13 mouse cellular contexts compared by ENCODE assay signal in the genomic region with DNA sequence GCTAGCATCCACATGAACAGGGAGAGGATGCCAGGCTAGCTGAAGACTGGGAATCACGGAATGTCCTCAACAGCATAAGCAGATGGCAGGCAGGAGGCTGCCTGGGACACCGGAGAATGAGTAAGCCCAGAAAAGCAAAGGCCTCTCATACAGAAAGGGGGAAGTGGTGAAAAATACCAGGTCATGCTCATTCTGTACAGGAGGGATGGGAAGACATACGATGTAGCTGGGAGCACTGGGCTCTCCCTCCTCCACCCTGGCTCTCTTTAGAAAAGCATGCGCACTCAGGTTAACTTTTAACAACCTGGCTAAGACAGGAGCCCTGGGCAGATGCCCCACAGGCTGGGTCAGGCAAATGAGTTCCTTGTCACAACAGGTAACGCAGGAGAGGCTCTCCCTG. TPM values are rescaled to one million over a fixed set of nuclear protein-coding genes. Genes with fewer than 3 reads are reported as not detected.
DNase-seq lines count a peak whose midpoint lies in the region; ATAC-seq lines count a peak whose summit lies in the region.
"Had no signal": no experiment of that assay in that cellular context is flagged by ENCODE, and none has a peak within 500 bp of the region (broad histone marks: within the 10 kb centered on the region; RNA-seq: fewer than 3 reads in every experiment).

No protein-coding gene starts in this region.

- no peak overlapping the region for H3K9ac ChIP-seq in kidney, embryonic 15.5 days
- H3K9ac ChIP-seq: embryonic facial prominence, embryonic 12.5 days; midbrain, embryonic 13.5 days; stomach, embryonic 15.5 days had no signal

- H3K27me3 ChIP-seq in kidney, embryonic 15.5 days, result no peaks in the 10 kb centered on the region
- H3K27me3 ChIP-seq: embryonic facial prominence, embryonic 12.5 days; midbrain, embryonic 13.5 days; stomach, embryonic 15.5 days had no signal

- no peaks in the 10 kb centered on the region for H3K36me3 ChIP-seq in kidney, embryonic 15.5 days
- H3K36me3 ChIP-seq: embryonic facial prominence, embryonic 12.5 days; midbrain, embryonic 13.5 days; stomach, embryonic 15.5 days had no signal

- intact Hi-C loops in heart, postnatal 14 days (cut with DNase I), result no loop called here

- no peak overlapping the region for H3K4me2 ChIP-seq in kidney, embryonic 15.5 days
- H3K4me2 ChIP-seq: embryonic facial prominence, embryonic 12.5 days; midbrain, embryonic 13.5 days; stomach, embryonic 15.5 days had no signal

- peak; percentile 66 to 85 for DNase-seq in layer of hippocampus, adult 18-20 months (ENCODE audit: low spot score in 2 of 2)
- no peak for DNase-seq in layer of hippocampus, postnatal 25 days (ENCODE audit: extremely low spot score in 1 of 2, low spot score in 1 of 2)
- DNase-seq in layer of hippocampus, postnatal 14 days (ENCODE audit: low spot score in 2 of 2), result peak; percentile 55 to 70
- peak; percentile 58 for DNase-seq in telencephalon, adult 2 months (ENCODE audit: low read depth, low spot score)
- no peak for DNase-seq in heart, postnatal 14 days
- no peak for DNase-seq in cerebellum, adult 11 months
- DNase-seq: adrenal gland, postnatal 14 days; liver; thymus, postnatal 4 days had no signal

- WGBS in kidney, embryonic 15.5 days, result 66% methylated on average over 5 of the region's 5 CpGs

- no peak overlapping the region for H3K4me3 ChIP-seq in kidney, embryonic 15.5 days (replicated peaks)
- H3K4me3 ChIP-seq: embryonic facial prominence, embryonic 12.5 days; midbrain, embryonic 13.5 days; stomach, embryonic 15.5 days had no signal

- H3K4me1 ChIP-seq in kidney, embryonic 15.5 days, result peaks cover 33% of the 10 kb centered on the region
- H3K4me1 ChIP-seq: embryonic facial prominence, embryonic 12.5 days had no signal

- H3K27ac ChIP-seq in kidney, embryonic 15.5 days, result peak overlapping the region; percentile 28; the same call in 1 of the 2 replicates
- H3K27ac ChIP-seq: embryonic facial prominence, embryonic 12.5 days; midbrain, embryonic 13.5 days; stomach, embryonic 15.5 days had no signal

- ATAC-seq in kidney, embryonic 15.5 days (replicated peaks; ENCODE audit: low FRiP score), result 0 out of 2 replicates have a peak, but pooled peaks have one; percentile 14
- ATAC-seq: midbrain, embryonic 13.5 days had no signal

- H3K9me3 ChIP-seq in kidney, embryonic 15.5 days (replicated peaks), result no peaks in the 10 kb centered on the region
- H3K9me3 ChIP-seq: embryonic facial prominence, embryonic 12.5 days; midbrain, embryonic 13.5 days; stomach, embryonic 15.5 days had no signal

RNA-seq across cellular contexts. Expression of gene Sorcs2, which starts 28.5 kb away (rescaled TPM):
- total RNA-seq in layer of hippocampus, adult 18-20 months (2021), result 10 to 100 TPM; 41.0 to 49.9 TPM
- total RNA-seq in layer of hippocampus, postnatal 25 days (2021), result 10 to 100 TPM; 52.4 to 53.8 TPM
- 11.0 and 12.9 TPM in 2 replicates for polyA plus RNA-seq in kidney, embryonic 15.5 days (2015; fragmentation: Nextera tagmentation; extraction: Ambion mirVana)
- total RNA-seq in layer of hippocampus, postnatal 14 days (2021), result 10 to 100 TPM; 54.7 to 58.8 TPM
- total RNA-seq in heart, postnatal 14 days (2021), result 1 to 10 TPM; 9.6 to 9.9 TPM

RNA-seq across cellular contexts. Expression of gene Grpel1, which starts 38.4 kb away (rescaled TPM):
- total RNA-seq in layer of hippocampus, adult 18-20 months (2021), result 10 to 100 TPM; 23.0 to 23.5 TPM
- 10 to 100 TPM; 21.8 to 24.7 TPM for total RNA-seq in layer of hippocampus, postnatal 25 days (2021)
- 56.0 and 56.1 TPM in 2 replicates for polyA plus RNA-seq in kidney, embryonic 15.5 days (2015; fragmentation: Nextera tagmentation; extraction: Ambion mirVana)
- 10 to 100 TPM; 20.2 to 21.4 TPM for total RNA-seq in layer of hippocampus, postnatal 14 days (2021)
- total RNA-seq in heart, postnatal 14 days (2021), result 10 to 100 TPM; 55.2 to 58.4 TPM

RNA-seq across cellular contexts. Expression of gene Tada2b, which starts 57.7 kb away (rescaled TPM):
- 10 to 100 TPM; 39.9 to 42.0 TPM for total RNA-seq in layer of hippocampus, adult 18-20 months (2021)
- total RNA-seq in layer of hippocampus, postnatal 25 days (2021), result 10 to 100 TPM; 32.6 to 34.1 TPM
- 1.8 and 2.1 TPM in 2 replicates for polyA plus RNA-seq in kidney, embryonic 15.5 days (2015; fragmentation: Nextera tagmentation; extraction: Ambion mirVana)
- total RNA-seq in layer of hippocampus, postnatal 14 days (2021), result 10 to 100 TPM; 33.0 to 33.5 TPM
- 10 to 100 TPM; 15.7 to 16.0 TPM for total RNA-seq in heart, postnatal 14 days (2021)

RNA-seq across cellular contexts. Expression of gene Ccdc96, which starts 58.0 kb away (rescaled TPM):
- 1 to 10 TPM; 1.1 to 1.2 TPM for total RNA-seq in layer of hippocampus, adult 18-20 months (2021)
- total RNA-seq in layer of hippocampus, postnatal 25 days (2021), result 1 to 10 TPM; 1.1 to 1.5 TPM
- 0.66 and 0.90 TPM in 2 replicates for polyA plus RNA-seq in kidney, embryonic 15.5 days (2015; fragmentation: Nextera tagmentation; extraction: Ambion mirVana)
- 1 to 10 TPM; 1.6 to 2.3 TPM for total RNA-seq in layer of hippocampus, postnatal 14 days (2021)
- under 1 TPM; 0.29 to 0.31 TPM for total RNA-seq in heart, postnatal 14 days (2021)

Comparison
In these comparisons a context has a peak if more than half of its experiments do, and no peak if none do; other contexts are left out.
1. DNase-seq: peak in layer of hippocampus, adult 18-20 months (2 of 2), layer of hippocampus, postnatal 14 days (2 of 2) and telencephalon, adult 2 months (single experiment); none in layer of hippocampus, postnatal 25 days (0 of 2), heart, postnatal 14 days (0 of 2) and cerebellum, adult 11 months (single experiment).